Mouse (Mus musculus) heart, adult 2 months (tissue): Measurements from ENCODE around the gene Grid2. TPM values are rescaled to one million over a fixed set of nuclear protein-coding genes. Genes with fewer than 3 reads are reported as not detected.

Source experiments
- DNase-seq, 2 experiments: peaks; one replicate each; pipeline ENCODE4 v3.0.0; 2021
- H3K27ac ChIP-seq: fragments of 200-600 bp; 2 replicates; pipeline ENCODE4 v1.8.1; 2022
- H3K27me3 ChIP-seq: fragments of 200-500 bp; 2 replicates; pipeline ENCODE4 v1.6.1; 2012; ENCODE audit warnings: mild to moderate bottlenecking, low read length, inconsistent platforms, mixed read lengths; ENCODE audit not compliant: control insufficient read depth, insufficient read depth
- H3K36me3 ChIP-seq: fragments of 200-500 bp; 2 replicates; pipeline ENCODE4 v1.6.1; 2012; ENCODE audit warnings: low read length, inconsistent platforms; ENCODE audit not compliant: control insufficient read depth, insufficient read depth
- H3K4me1 ChIP-seq: fragments of 200-500 bp; 2 replicates; pipeline ENCODE4 v1.6.1; 2011; ENCODE audit warnings: low read length; ENCODE audit not compliant: control insufficient read depth, insufficient read depth
- H3K4me3 ChIP-seq: fragments of 200-600 bp; 2 replicates; pipeline ENCODE4 v1.8.1; 2022
- H3K79me2 ChIP-seq: fragments of 200-500 bp; replicated peaks from 2 replicates; pipeline ENCODE4 v1.6.1; 2012; ENCODE audit warnings: mild to moderate bottlenecking, inconsistent platforms, low read length, moderate library complexity, mixed read lengths; ENCODE audit not compliant: control insufficient read depth, insufficient read depth
- H3K9ac ChIP-seq: fragments of 200-500 bp; 2 replicates; pipeline ENCODE4 v1.6.1; 2012; ENCODE audit warnings: low read depth, mild to moderate bottlenecking, control low read depth, inconsistent platforms, low read length, mixed read lengths
- CTCF ChIP-seq: fragments of 200-600 bp; IDR thresholded peaks from 2 replicates; pipeline ENCODE4 v1.8.1; 2022; ENCODE audit warnings: antibody characterized with exemption, mild to moderate bottlenecking, moderate library complexity
- EP300 ChIP-seq: fragments of 200-500 bp; IDR thresholded peaks from 2 replicates; pipeline ENCODE4 v1.6.1; 2011; ENCODE audit warnings: low read depth, low read length, control low read depth; ENCODE audit not compliant: insufficient read depth
- POLR2A ChIP-seq: fragments of 200-500 bp; IDR thresholded peaks from 2 replicates; pipeline ENCODE4 v1.6.1; 2011; ENCODE audit warnings: mild to moderate bottlenecking, low read depth, low read length, control low read depth; ENCODE audit not compliant: insufficient read depth
- WGBS: fragments of 180-500 bp; shearing (Covaris S2); methylation state at CpG from one replicate; pipeline ENCODE4 v1.1.7; 2018; 5-methylcytosine and 5-hydroxymethylcytosine counted together
- intact Hi-C: fragments of 180-260 bp; cut with DNase I; formaldehyde crosslinking; loops from one replicate; pipeline ENCODE4 v1.15.1; 2025
- polyA plus RNA-seq: library from polyadenylated mRNA; depleted of rRNA; stranded (reverse); fragments of >200 nt; gene quantifications from 2 replicates; pipeline ENCODE4 v1.2.3, GENCODE M21; 2012
- total RNA-seq, 2 experiments: library from RNA; stranded (reverse); gene quantifications; 2 replicates each; pipeline ENCODE4 v1.2.3; 2021

Grid2 gene
- total and polyA plus RNA-seq, 3 experiments, result 0.05 to 0.08 TPM; not detected in 1

DNA sequence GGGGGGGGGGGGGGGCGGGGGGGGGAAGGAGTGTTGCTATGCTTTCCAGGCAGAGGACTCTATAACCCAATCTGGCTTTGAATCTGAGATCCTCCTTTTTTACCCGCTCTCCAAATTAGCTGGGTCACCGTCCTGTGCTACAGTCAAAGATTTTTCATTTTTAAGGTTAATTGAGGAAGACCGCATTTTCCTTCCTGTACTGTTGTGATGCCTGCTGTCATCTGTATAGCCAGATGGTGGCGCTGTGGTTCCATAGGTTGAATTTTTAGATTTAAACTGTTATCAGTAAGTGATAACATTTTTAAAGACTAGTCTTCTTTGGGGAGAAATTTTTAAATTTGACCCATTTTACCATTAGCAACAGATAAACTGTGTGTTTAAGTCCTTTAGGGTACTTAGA lies 1429.3 kb downstream of the Grid2 start:
- intact Hi-C loops, result no loop called here
- Histone ChIP-seq H3K36me3 (no peaks in the 10 kb centered on the region), H3K79me2 (no peaks in the 10 kb centered on the region), H3K27ac (no peak overlapping the region), H3K9ac (no peak overlapping the region), H3K27me3 (peaks cover 2% of the 10 kb centered on the region; the same call in 1 of the 2 replicates), H3K4me1 (no peaks in the 10 kb centered on the region), H3K4me3 (no peak overlapping the region)
- WGBS, result 9% methylated on average over 5 of the region's 5 CpGs
- no peak for TF ChIP-seq EP300
- TF ChIP-seq CTCF, result peak; percentile 68
- no peak for TF ChIP-seq POLR2A
- DNase-seq, result no peak

DNA sequence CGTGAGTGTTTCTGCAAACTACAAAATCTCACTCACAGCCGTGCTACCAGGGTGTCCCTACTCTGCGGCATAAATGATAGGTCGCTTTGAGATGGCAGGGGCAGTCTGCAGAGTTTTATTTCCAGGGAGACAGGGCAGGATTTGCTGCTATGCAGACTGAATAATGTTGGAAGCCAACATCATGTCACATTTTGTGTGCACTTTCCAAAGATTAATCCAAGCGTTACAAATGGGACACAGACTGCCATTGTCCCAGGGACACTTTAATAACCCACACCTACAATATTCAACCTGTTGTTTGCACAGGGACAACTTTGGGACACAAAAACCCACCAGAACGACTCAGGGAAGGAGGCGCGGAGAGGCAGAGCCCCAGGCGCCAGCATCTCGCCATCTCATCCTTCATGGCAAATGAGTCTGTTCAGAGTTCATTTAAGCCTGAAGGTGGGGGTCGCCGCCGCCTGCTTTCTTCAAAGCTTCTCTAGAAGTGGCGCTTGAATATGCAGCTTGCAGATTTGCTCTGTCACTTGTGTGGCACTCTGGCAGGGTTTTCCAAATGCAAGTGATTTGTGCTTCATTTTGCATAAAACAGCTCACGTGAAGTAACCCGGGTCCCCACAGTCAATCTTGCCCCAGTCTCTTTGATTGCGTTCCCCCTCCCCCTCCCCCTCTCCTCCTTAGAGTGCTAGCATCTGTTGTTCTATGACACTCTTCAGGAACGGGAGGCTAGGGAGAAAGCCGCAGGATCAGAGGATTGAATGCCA lies 1432.7 kb downstream of the Grid2 start:
- Histone ChIP-seq H3K36me3 (no peaks in the 10 kb centered on the region), H3K4me1 (no peaks in the 10 kb centered on the region), H3K27ac (no peak overlapping the region), H3K27me3 (peaks cover 2% of the 10 kb centered on the region; the same call in 1 of the 2 replicates), H3K79me2 (no peaks in the 10 kb centered on the region), H3K4me3 (no peak overlapping the region), H3K9ac (no peak overlapping the region)
- no peak for DNase-seq
- intact Hi-C loops, result no loop called here
- TF ChIP-seq POLR2A (no peak), EP300 (no peak), CTCF (no peak)
- WGBS, result 12% methylated on average over 19 of the region's 19 CpGs

DNA sequence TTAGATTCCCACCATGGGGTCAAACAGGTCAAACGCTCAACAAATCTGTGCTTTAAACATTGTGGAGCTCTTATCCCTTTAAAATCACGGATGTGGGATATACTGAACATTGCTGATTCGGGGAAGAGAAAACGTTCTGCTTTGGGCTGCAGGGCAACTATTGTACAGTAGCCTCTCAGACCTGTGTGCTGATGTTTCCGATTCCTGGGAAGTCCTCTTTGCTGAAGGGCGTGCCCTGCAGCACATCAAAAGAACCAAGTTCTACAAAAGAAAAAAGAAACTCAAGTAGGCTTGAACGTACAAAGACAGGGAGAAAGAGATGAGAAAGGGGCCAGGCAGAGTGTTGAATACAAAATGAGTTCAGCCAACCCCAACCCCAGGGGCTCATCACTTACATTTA lies 1439.0 kb downstream of the Grid2 start:
- H3K27me3 ChIP-seq, result no peaks in the 10 kb centered on the region
- intact Hi-C loops, result no loop called here
- WGBS, result 59% methylated on average over 7 of the region's 7 CpGs
- H3K27ac ChIP-seq, result no peak overlapping the region
- H3K4me3 ChIP-seq, result no peak overlapping the region
- no peaks in the 10 kb centered on the region for H3K4me1 ChIP-seq
- H3K36me3 ChIP-seq, result no peaks in the 10 kb centered on the region
- no peak overlapping the region for H3K9ac ChIP-seq
- no peak for DNase-seq
- H3K79me2 ChIP-seq, result no peaks in the 10 kb centered on the region
- TF ChIP-seq POLR2A (no peak), EP300 (no peak), CTCF (no peak)

DNA sequence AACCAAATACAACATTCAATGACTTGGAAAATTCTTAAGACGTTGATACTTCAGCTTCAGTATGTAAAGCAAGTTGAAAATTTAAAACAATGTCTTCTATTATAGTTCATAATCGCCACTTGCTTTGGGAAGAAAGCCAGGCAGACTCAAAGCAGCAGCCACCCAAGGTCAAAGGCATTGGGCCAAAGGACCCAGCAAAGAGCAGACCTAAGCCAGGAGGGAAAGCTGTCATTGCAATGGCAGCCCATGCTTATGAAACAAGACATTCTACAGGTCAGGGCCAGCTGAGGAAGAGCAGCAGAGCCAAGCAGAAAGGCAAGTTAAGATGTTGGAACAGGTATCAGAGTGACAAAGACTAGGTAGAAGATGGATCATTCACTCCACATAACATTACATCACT lies 1448.0 kb downstream of the Grid2 start:
- no peaks in the 10 kb centered on the region for H3K79me2 ChIP-seq
- TF ChIP-seq CTCF (no peak), POLR2A (no peak), EP300 (no peak)
- 53% methylated on average over 2 of the region's 2 CpGs for WGBS

DNA sequence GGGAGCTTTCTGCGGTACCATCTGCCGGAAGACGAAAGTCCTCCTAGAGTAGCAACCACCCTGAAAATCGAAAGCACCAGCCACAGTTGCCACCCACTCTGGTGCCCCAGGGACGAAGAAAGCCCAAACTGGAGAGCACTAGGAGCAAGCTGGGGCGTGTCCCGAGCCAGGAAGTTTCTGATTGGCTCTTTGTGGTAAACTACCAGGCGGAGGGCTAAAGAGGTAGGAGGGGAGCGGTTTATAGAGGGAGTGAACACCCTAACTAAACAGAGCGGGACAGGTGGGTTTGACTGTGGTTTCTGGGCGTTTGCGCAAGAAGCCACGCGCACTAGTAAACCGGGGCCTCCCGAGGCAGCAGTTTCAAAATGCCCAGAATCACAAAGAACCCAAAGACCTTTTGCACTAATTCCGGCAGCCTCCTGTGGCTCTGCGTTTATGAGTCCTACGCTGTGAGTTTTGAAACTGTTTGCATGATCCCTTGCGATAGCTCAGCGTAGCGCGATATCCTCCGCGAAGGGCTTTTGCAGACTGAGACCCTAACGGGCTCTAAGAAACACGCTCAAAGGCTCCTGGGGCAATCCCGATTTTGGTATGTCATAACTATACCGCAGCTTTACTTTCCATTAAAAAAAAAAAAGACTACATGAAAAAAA lies 1472.2 kb downstream of the Grid2 start:
- Histone ChIP-seq H3K27me3 (peaks cover 18% of the 10 kb centered on the region), H3K27ac (no peak overlapping the region), H3K79me2 (no peaks in the 10 kb centered on the region), H3K4me3 (peak overlapping the region; percentile 31), H3K4me1 (no peaks in the 10 kb centered on the region), H3K9ac (no peak overlapping the region), H3K36me3 (no peaks in the 10 kb centered on the region)
- intact Hi-C loops, result no loop called here
- WGBS, result 1% methylated on average over 29 of the region's 29 CpGs
- peak; percentile 19 for DNase-seq
- TF ChIP-seq CTCF, result no peak
- TF ChIP-seq EP300, result no peak
- no peak for TF ChIP-seq POLR2A

More for the DNA sequence above, 1448.0 kb downstream of the Grid2 start:
- intact Hi-C loops, result no loop called here
- Histone ChIP-seq H3K27ac (no peak overlapping the region), H3K27me3 (no peaks in the 10 kb centered on the region), H3K4me3 (no peak overlapping the region), H3K9ac (no peak overlapping the region), H3K36me3 (no peaks in the 10 kb centered on the region), H3K4me1 (no peaks in the 10 kb centered on the region)
- peak in 1 of 2 experiments; percentile 4 for DNase-seq
